Mouse (Mus musculus): ENCODE results near the gene Ripply1.
"Not testable (repeated sequence)": the region's sequence is repeated elsewhere in the genome, so short reads cannot be mapped to it uniquely, and the experiment has no call there.

The Ripply1 gene

DNA sequence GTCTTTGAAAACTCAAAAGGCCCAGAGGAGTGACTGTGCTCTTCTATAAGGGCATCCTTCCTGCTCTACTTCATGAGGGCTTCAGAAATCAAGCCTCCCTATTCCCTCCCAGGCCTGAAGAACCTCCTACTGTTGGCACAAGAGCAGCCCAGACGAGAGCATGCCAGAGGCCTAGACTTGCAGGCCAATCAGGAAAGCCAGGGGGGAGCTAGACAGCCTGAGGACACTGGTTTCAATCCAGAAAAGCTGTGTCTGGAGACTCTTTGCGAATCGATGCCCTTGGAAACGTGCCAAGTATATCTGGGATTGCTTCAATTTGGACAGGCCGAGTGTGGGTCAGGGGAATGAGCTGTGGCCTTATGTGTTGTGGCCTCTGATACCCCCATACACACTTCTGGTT, 2.8 kb downstream of the Ripply1 start:
- no peak for DNase-seq

DNA sequence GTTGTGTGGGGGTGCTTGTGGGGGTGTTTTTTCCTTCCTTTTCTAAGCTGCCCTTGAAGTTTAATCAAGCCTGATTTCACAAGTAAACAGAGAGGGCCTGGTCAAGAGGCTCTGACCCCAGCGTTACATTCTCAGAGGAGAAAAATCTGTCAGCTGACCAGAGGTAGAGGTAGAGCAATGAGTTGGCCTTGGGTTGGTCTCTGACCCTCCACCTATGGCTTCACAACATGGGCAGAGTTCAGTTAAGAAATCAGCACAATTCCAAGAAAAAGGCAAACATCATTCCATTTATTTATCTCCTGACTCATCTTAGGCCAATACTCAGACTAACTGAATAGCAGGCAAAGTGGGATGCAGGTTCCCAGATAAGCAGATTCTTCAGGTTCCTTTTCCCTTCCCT, 3.3 kb downstream of the Ripply1 start:
- no peak for DNase-seq

DNA sequence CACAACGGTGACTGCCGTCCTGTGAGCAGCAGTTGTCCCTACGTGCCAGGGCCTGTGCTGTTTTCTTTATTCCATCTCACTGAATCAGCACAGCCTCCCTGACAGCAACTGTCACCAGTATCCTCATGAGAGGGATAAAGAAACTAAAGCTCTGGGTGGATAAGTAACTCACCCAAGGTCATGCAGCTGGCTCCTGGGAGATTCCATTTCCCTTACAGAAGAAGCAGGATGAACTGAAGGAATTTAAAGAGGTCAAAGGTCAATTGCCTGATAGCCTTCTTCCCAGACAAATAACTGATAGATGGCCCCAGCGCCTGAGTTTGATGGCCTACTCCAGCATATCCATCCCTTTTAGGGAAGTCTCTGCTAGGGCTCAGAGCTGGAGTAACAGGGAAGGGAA, 4.8 kb downstream of the Ripply1 start:
- no peak for DNase-seq

DNA sequence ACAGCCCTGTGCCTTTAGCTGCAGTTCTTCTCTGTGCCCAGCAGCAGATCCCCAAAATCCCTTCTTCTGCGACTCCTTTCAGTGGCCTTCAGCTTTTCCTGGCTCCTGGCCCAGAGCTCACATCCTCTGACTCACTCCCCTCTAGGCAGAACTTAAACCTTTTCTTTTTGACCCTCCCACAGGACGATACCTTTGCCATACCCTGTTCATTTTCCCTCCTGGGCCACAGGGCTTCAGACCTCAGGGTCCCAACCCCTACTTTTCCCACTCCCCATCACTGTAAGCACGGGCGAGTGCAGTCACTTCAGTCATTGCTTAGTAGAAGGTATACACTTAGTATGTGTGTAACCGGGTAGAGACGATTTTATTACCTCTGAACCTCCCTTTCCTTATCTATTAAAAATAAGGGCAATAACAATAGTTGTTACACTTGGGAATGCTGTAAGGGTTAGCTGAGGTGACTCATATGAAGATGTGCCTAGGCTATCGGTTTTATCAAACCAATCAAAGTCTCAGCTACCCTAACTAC, 7.0 kb downstream of the Ripply1 start:
- no peak for DNase-seq

DNA sequence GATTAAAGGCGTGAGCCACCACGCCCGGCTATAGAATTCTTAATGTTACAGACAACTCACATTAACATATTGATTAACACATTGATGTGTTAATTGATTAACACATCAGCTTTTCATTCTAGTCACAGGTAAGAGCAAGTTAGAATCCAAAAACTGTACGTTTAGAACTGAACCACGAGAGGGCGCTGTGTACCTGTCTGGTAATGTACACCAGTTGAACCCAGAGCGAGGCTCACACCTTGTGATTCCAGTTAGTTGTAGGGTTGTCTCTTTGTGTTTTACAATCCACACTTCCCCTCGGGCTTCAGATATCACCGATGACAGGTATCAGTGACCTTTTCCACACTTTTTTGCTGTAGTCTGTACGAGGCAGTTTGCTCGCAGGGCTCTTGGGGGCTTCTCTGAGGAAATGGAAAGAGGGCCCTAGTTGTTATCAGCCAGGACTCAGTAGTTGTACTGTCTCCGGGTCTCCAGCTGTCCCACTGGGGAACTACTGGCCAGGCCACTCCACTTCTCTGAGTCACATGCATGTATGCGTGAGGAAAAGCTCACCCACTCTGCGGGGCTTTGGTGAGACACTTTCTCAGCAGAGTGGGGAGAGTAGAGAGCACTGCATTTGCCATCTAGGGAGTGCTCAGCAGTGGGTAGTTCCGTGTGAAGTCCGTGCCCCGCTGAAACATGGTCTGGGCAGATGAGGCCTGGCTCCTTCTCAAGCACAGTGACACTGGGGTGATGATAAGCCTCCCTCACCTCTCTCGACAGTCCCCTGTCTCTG, 7.7 kb downstream of the Ripply1 start:
- DNase-seq: peak; percentile 10

DNA sequence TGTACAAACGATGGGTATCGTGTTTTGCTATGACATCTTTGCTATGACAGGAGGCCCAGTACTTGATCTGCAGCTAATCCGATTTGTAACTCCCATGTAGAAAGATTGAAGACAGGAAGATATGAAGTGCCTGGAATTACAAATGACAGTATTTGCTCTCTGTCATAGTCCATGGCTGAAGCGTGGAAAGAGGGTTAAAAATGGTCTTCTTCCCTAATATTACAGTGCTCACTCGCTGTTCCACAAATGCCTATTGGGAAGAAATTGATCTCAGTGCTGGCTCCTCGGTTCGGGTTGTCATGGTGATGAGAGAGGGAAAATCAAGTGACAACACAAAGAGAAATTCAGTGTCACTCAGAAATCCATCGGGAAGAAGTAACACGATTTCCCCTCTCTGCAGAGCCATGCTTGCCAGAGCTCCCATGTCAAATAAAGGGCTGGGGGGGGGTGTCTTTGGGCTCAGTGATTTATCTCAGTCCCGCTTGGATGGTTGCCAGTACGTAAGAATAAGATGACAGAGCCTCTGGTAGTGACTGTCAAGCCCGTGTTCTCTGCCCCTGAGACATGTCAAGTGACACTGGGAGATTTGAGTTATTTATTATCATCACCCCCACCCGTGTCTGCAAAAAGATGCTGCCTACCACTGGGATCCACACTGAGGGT, 12.0 kb downstream of the Ripply1 start:
- DNase-seq: no peak

DNA sequence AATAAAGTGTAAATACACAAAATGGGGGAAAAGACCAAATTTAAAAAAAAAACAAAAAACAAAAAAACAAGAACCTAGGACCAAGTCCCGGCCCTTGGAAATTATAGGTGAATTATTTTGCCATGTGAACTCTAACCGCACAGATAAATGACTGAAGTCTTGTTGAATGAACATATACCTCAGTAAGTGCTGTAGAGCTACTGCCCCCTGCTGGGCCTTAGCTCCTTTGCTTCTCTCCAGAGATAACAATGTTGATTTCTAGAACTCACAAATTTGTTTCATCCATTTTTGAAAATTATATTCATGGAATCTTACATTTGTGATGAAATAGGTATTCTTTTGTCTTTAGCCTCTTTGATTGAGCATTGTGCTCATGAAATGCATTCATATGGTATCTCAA, 19.6 kb downstream of the Ripply1 start:
- DNase-seq: no peak

DNA sequence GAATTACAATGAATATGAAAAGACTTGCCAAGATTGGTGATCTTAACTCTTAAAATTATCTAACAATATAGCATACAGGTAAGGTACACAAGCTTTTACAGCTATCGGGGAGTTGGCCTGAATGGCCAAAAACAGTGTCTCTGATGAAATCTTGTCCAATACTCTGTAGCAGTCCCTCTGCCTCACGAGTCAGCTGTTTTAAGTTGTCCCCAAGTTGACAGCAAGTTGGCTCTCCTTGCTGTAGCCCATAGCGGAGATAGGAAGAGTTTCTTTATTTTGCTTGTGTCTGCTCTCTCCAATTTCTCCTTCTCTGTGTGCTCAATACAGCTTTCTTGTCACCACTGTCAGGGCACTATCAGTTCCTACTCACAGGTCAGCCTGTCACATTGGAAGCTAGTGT, 23.5 kb downstream of the Ripply1 start:
- not testable (repeated sequence) for DNase-seq

DNA sequence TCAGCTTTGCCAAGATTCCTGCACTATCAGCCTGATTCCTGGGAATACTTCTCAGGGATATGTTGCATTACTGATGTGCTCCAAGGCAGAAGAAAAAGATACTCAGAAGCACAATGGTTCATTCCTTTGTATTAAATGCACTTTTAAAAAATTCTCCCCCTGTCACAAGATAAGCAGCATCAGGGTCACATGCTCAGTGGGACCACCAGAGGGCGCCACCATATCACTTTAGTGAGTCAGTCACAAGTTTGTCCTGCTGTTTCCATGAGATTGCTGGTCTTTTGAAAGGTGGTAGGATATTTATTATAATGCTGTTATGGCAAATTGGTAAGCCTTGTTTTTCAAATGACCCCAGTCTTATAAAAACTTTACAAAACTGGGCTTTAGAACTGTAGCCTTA, 30.3 kb downstream of the Ripply1 start:
- DNase-seq: peak; percentile 4

DNA sequence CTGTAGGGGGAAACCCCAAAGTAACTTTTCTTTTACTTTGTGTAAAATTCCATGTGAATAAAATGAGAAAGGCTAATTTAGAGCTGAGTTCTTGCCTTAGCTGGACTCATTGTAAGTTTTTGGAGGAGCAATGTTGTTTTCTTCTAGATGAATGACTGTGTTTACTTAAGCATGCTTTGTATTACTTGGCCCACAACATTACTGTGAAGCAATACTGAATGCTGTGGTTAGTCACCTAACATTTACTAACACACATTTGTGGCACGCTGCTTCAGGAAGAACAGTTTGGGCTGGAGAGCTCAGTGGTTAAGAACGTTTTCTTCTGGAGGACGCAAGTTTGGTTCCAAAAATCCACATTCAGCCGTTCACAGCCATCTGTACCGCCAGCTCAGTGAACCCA, 45.1 kb downstream of the Ripply1 start:
- DNase-seq: no peak

DNA sequence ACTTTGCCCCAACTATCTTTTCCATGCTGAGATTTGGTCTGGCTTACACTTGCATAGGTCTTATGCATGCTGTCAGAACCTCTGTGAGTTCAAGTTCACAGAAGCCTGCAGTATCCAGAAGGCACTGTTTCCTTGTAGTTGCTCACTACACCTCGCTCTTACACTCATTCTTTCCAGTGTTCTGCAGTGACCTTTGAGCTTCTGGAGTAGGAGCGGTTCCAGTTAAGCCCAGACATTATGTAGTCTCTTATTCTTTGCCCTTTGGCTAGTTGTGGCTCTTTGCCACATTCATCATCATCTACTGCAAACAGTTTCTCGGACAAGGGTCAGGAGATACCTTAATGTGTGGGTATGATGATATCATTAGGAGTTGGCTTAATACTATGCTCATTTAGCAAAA, 51.6 kb downstream of the Ripply1 start:
- no peak for DNase-seq
